Mouse (Mus musculus): ENCODE measurements around the gene Susd2. TPM values are rescaled to one million over a fixed set of nuclear protein-coding genes. Genes with fewer than 3 reads are reported as not detected.

The Susd2 gene
- total and polyA plus RNA-seq, 3 experiments, result 0.51 to 3.0 (median 0.70) TPM

GRCm38 (mm10) chr10:75664673-75665270 is 21.0 kb upstream of the Susd2 start:
- no peak overlapping the region for H3K4me3 ChIP-seq (replicated peaks in 1 of 3; ENCODE audit: low read depth in 2 of 3, low read length in 2 of 3, poor library complexity in 1 of 3)
- H3K27me3 ChIP-seq (replicated peaks), result no peaks in the 10 kb centered on the region
- TF ChIP-seq USF1 (IDR thresholded peaks at IDR 0.05; ENCODE audit: low read depth, low read length) (no peak), CHD1 (IDR thresholded peaks at IDR 0.05; ENCODE audit: low read depth, low read length) (no peak), JUN (IDR thresholded peaks at IDR 0.05; ENCODE audit: insufficient read depth, low read depth, low read length) (no peak), MAZ (IDR thresholded peaks at IDR 0.05; ENCODE audit: low read depth, low read length) (no peak), KAT2A (IDR thresholded peaks at IDR 0.05; ENCODE audit: insufficient replicate concordance, low read length) (no peak), TBP (conservative IDR thresholded peaks at IDR 0.05; ENCODE audit: low read depth, low read length) (no peak), CHD2 (IDR thresholded peaks at IDR 0.05; ENCODE audit: low read length) (no peak), GABPA (IDR thresholded peaks at IDR 0.05; ENCODE audit: insufficient replicate concordance, low read depth, low read length) (no peak), UBTF (IDR thresholded peaks at IDR 0.05; ENCODE audit: low read depth, low read length) (no peak), TCF12 (IDR thresholded peaks at IDR 0.05; ENCODE audit: low read depth, low read length) (no peak), RCOR1 (conservative IDR thresholded peaks at IDR 0.05; ENCODE audit: low read depth, low read length) (no peak), ZNF384 (IDR thresholded peaks at IDR 0.05; ENCODE audit: low read depth, low read length) (no peak), MXI1 (IDR thresholded peaks at IDR 0.05; ENCODE audit: low read depth, low read length) (no peak), POLR2AphosphoS2 (IDR thresholded peaks at IDR 0.05; ENCODE audit: low read depth, low read length) (no peak), MEF2A (IDR thresholded peaks at IDR 0.05; ENCODE audit: borderline replicate concordance, low read depth, low read length) (no peak), HCFC1 (IDR thresholded peaks at IDR 0.05; ENCODE audit: low read depth, low read length) (no peak), MAFK (IDR thresholded peaks at IDR 0.05; ENCODE audit: insufficient replicate concordance, low read length) (no peak)
- no peaks in the 10 kb centered on the region; the same call in 1 of the 2 replicates for H3K79me2 ChIP-seq (replicated peaks; ENCODE audit: control insufficient read depth, extremely low read depth, insufficient read depth, poor library complexity, severe bottlenecking)
- no peak overlapping the region for H3K4me2 ChIP-seq (ENCODE audit: insufficient read depth, low read depth, poor library complexity, severe bottlenecking)
- H3K27ac ChIP-seq (ENCODE audit: insufficient read depth, low read depth), result no peak overlapping the region
- DNase-seq (ENCODE audit: extremely low read depth), result no peak
- dilution Hi-C loops (cut with MboI; ENCODE audit: extremely low pct_ligation_motif_present, extremely low pct_unique_long_range_greater_than_20kb, low sequenced_read_pairs) (no loop called here), in situ Hi-C loops (cut with MboI; ENCODE audit: low pct_ligation_motif_present, low pct_unique_long_range_greater_than_20kb, low sequenced_read_pairs) (no loop called here)
- no peaks in the 10 kb centered on the region for H3K9me3 ChIP-seq (replicated peaks; ENCODE audit: low read length)
- peaks cover 49 to 77% of the 10 kb centered on the region in 2 experiments for H3K36me3 ChIP-seq (replicated peaks in 1 of 2; ENCODE audit: control insufficient read depth in 1 of 2, insufficient read depth in 1 of 2, low read length in 1 of 2)
- no peak overlapping the region for H3K9ac ChIP-seq (ENCODE audit: insufficient read depth, low read depth)
- H3K4me1 ChIP-seq (ENCODE audit: control insufficient read depth in 1 of 2, insufficient read depth in 2 of 2), result peaks cover 18 to 34% of the 10 kb centered on the region in 2 experiments

GRCm38 (mm10) chr10:75662575-75662974 is 18.8 kb upstream of the Susd2 start:
- no peak overlapping the region for H3K27ac ChIP-seq (ENCODE audit: insufficient read depth, low read depth)
- in situ Hi-C loops (cut with MboI; ENCODE audit: low pct_ligation_motif_present, low pct_unique_long_range_greater_than_20kb, low sequenced_read_pairs) (no loop called here), dilution Hi-C loops (cut with MboI; ENCODE audit: extremely low pct_ligation_motif_present, extremely low pct_unique_long_range_greater_than_20kb, low sequenced_read_pairs) (no loop called here)
- TF ChIP-seq RCOR1 (conservative IDR thresholded peaks at IDR 0.05; ENCODE audit: low read depth, low read length), result no peak
- TF ChIP-seq ZMIZ1 (IDR thresholded peaks at IDR 0.05; ENCODE audit: low read depth, low read length), result no peak
- TF ChIP-seq NELFE (IDR thresholded peaks at IDR 0.05; ENCODE audit: low read depth, low read length), result no peak
- TF ChIP-seq E2F4 (IDR thresholded peaks at IDR 0.05; ENCODE audit: insufficient replicate concordance, low read depth, low read length), result no peak
- TF ChIP-seq MAZ (IDR thresholded peaks at IDR 0.05; ENCODE audit: low read depth, low read length), result no peak
- no peak for TF ChIP-seq ZNF384 (IDR thresholded peaks at IDR 0.05; ENCODE audit: low read depth, low read length)
- TF ChIP-seq UBTF (IDR thresholded peaks at IDR 0.05; ENCODE audit: low read depth, low read length), result no peak
- no peak for TF ChIP-seq USF1 (IDR thresholded peaks at IDR 0.05; ENCODE audit: low read depth, low read length)
- no peak overlapping the region for H3K4me2 ChIP-seq (ENCODE audit: insufficient read depth, low read depth, poor library complexity, severe bottlenecking)
- H3K27me3 ChIP-seq (replicated peaks), result no peaks in the 10 kb centered on the region
- H3K4me3 ChIP-seq (replicated peaks in 1 of 3; ENCODE audit: low read depth in 2 of 3, low read length in 2 of 3, poor library complexity in 1 of 3), result no peak overlapping the region
- H3K9me3 ChIP-seq (replicated peaks; ENCODE audit: low read length), result no peaks in the 10 kb centered on the region
- H3K4me1 ChIP-seq (ENCODE audit: control insufficient read depth in 1 of 2, insufficient read depth in 2 of 2), result peaks cover 10 to 29% of the 10 kb centered on the region in 2 experiments
- no peaks in the 10 kb centered on the region; the same call in 1 of the 2 replicates for H3K79me2 ChIP-seq (replicated peaks; ENCODE audit: control insufficient read depth, extremely low read depth, insufficient read depth, poor library complexity, severe bottlenecking)
- H3K9ac ChIP-seq (ENCODE audit: insufficient read depth, low read depth), result no peak overlapping the region
- peaks cover 62 to 86% of the 10 kb centered on the region in 2 experiments for H3K36me3 ChIP-seq (replicated peaks in 1 of 2; ENCODE audit: control insufficient read depth in 1 of 2, insufficient read depth in 1 of 2, low read length in 1 of 2)
- DNase-seq (ENCODE audit: extremely low read depth), result no peak

Measured in CH12.LX (cell line).